Mouse (Mus musculus) heart, embryonic 12.5 days (tissue): ENCODE results near the gene Sp7. TPM values are rescaled to one million over a fixed set of nuclear protein-coding genes. Genes with fewer than 3 reads are reported as not detected.

Source experiments
- ATAC-seq: fragments of 200-750 bp; cut with Nextera tagmentation; 2 replicates; pipeline ENCODE4 v1.8.0; 2017; ENCODE audit warnings: moderate TSS enrichment, moderate library complexity; ENCODE audit not compliant: insufficient number of reproducible peaks, low FRiP score
- H3K27ac ChIP-seq: fragments of 300-500 bp; sonication (generic); 2 replicates; pipeline ENCODE4 v1.5.1; 2016; ENCODE audit warnings: mild to moderate bottlenecking, moderate library complexity; ENCODE audit not compliant: poor library complexity, severe bottlenecking
- H3K27me3 ChIP-seq: fragments of 300-500 bp; sonication (generic); replicated peaks from 2 replicates; pipeline ENCODE4 v1.6.1; 2016; ENCODE audit warnings: mild to moderate bottlenecking, moderate library complexity
- H3K36me3 ChIP-seq: fragments of 300-500 bp; sonication (generic); 2 replicates; pipeline ENCODE4 v1.6.1; 2016; ENCODE audit warnings: mild to moderate bottlenecking, moderate library complexity
- H3K4me1 ChIP-seq: fragments of 300-500 bp; sonication (generic); replicated peaks from 2 replicates; pipeline ENCODE4 v1.6.1; 2016; ENCODE audit warnings: mild to moderate bottlenecking
- H3K4me2 ChIP-seq: fragments of 300-500 bp; sonication (generic); 2 replicates; pipeline ENCODE4 v1.6.1; 2016; ENCODE audit warnings: mild to moderate bottlenecking, moderate library complexity
- H3K4me3 ChIP-seq: fragments of 300-500 bp; sonication (generic); 2 replicates; pipeline ENCODE4 v1.5.1; 2016; ENCODE audit warnings: mild to moderate bottlenecking
- H3K9ac ChIP-seq: fragments of 300-500 bp; sonication (generic); 2 replicates; pipeline ENCODE4 v1.6.1; 2016; ENCODE audit warnings: mild to moderate bottlenecking, moderate library complexity
- H3K9me3 ChIP-seq: fragments of 300-500 bp; sonication (generic); replicated peaks from 2 replicates; pipeline ENCODE4 v1.6.1; 2016; ENCODE audit warnings: mild to moderate bottlenecking, moderate library complexity
- WGBS: fragments of 180-500 bp; shearing (Covaris S2); methylation state at CpG from one replicate; pipeline ENCODE4 v1.1.7; 2016; 5-methylcytosine and 5-hydroxymethylcytosine counted together
- polyA plus RNA-seq: library from polyadenylated mRNA; unstranded; fragments of >200 nt; fragmentation: Nextera tagmentation; extraction: Ambion mirVana; gene quantifications from 2 replicates; pipeline ENCODE4 v1.2.1, GENCODE M21; 2016

Gene Sp7
- polyA plus RNA-seq: 0.34 and 0.58 TPM in 2 replicates

DNA sequence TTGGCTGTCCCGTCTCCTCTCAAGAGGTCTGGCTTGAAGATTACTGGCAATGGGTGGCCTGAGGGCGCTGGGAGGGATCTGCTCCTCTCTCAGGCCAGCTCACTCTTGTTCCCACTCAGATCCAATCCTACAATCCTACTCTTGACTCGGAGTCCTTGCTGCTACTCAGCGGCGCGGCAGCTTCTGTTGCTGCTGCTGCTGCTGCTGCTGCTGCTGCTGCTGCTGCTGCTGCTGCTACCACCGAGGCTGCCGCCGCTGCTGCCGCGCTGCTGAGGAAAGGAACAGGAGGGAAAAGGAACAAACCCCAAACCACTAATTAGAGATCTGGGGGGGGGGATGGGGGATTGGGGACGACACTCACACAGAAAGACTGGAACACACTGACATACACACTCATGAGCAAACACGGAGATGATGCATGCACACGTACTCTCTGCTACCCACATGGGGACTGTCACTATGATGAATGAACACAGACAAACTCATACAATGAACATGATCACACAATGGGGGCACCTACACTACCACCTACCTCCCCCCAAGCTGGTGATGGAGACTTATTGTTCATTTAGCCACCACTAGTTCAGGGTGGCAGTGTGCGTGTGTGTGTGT, at the start of gene Sp7:
Gene Sp7 (minus strand): TSS at position 450 of the 612 bp plus-strand sequence.
- H3K27ac ChIP-seq: no peak within 1 kb of the TSS

DNA sequence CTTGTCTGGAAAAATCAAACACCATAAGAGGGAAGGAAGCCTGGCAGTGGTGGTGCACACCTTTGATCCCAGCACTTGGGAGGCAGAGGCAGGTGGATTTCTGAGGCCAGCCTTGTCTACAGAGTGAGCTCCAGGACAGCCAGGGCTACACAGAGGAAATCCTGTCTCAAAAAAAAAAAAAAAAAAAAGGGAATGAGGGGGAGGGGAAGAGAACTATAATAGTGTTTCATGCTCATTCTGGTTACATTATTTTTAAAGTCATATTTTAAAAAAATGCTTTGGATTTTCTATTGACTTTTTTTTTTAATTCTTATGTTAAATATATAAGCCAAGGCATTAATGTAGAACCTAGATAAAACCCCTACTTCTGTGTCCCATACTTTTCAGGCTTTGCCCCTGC, 46.7 kb upstream of the Sp7 start:
- H3K4me1 ChIP-seq: peaks cover 24% of the 10 kb centered on the region
- H3K9me3 ChIP-seq: no peaks in the 10 kb centered on the region; the same call in 1 of the 2 replicates
- no peak overlapping the region for H3K9ac ChIP-seq
- peaks cover 58% of the 10 kb centered on the region for H3K36me3 ChIP-seq
- no peak overlapping the region for H3K27ac ChIP-seq
- no peaks in the 10 kb centered on the region for H3K27me3 ChIP-seq
- H3K4me2 ChIP-seq: no peak overlapping the region
- H3K4me3 ChIP-seq: no peak overlapping the region
- ATAC-seq: no peak

More for the DNA sequence above, at the start of gene Sp7:
- peak within 1 kb of the TSS; percentile 44 for H3K9ac ChIP-seq
- H3K27me3 ChIP-seq: peaks cover 64% of the 10 kb centered on the region
- H3K9me3 ChIP-seq: no peaks in the 10 kb centered on the region
- peak within 1 kb of the TSS; percentile 33 for H3K4me3 ChIP-seq
- no peak for ATAC-seq
- 9% methylated on average over 15 of the region's 15 CpGs for WGBS
- peaks cover 36% of the 10 kb centered on the region for H3K4me1 ChIP-seq
- no peaks in the 10 kb centered on the region for H3K36me3 ChIP-seq
- H3K4me2 ChIP-seq: peak within 1 kb of the TSS; percentile 69

DNA sequence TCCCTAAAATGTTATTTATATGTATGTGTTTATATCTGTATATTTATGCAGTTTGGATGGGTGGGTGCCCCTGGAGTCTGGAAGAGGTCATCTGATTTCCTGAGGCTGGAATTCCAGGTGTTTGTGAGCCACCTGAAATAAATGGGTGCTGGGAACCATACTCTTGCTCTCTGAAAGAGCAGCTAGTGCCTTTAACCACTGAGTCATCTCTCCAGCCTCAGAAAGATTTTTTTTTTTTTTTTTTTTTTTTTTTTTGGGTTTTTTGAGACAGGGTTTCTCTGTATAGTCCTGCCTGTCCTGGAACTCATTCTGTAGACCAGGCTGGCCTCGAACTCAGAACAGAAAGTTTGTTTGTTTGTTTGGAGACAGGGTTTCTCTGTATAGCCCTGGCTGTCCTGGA, 44.1 kb upstream of the Sp7 start:
- Histone ChIP-seq H3K9me3 (no peaks in the 10 kb centered on the region; the same call in 1 of the 2 replicates), H3K4me3 (no peak overlapping the region), H3K4me1 (peaks cover 37% of the 10 kb centered on the region), H3K4me2 (peak overlapping the region; percentile 36; the same call in 1 of the 2 replicates), H3K36me3 (peaks cover 61% of the 10 kb centered on the region), H3K9ac (no peak overlapping the region), H3K27ac (no peak overlapping the region), H3K27me3 (no peaks in the 10 kb centered on the region)
- no peak for ATAC-seq
- 91% methylated on average over 1 of the region's 1 CpGs for WGBS

DNA sequence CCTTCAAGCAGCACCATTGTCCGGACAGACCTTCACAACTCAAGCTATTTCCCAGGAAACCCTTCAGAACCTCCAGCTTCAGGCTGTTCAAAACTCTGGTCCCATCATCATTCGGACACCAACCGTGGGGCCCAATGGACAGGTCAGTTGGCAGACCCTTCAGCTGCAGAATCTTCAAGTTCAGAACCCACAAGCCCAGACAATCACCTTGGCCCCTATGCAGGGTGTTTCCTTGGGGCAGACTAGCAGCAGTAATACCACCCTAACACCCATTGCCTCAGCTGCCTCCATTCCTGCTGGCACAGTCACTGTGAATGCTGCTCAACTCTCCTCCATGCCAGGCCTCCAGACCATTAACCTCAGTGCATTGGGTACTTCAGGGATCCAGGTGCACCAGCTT, 42.3 kb upstream of the Sp7 start:
- Histone ChIP-seq H3K9me3 (no peaks in the 10 kb centered on the region; the same call in 1 of the 2 replicates), H3K27me3 (no peaks in the 10 kb centered on the region), H3K36me3 (peaks cover 55% of the 10 kb centered on the region), H3K4me2 (peak overlapping the region; percentile 8; the same call in 1 of the 2 replicates), H3K4me3 (no peak overlapping the region), H3K9ac (0 out of 2 replicates have a peak overlapping the region, but pooled peaks have one; percentile 40), H3K4me1 (peaks cover 37% of the 10 kb centered on the region), H3K27ac (no peak overlapping the region)
- ATAC-seq: no peak
- WGBS: 90% methylated on average over 3 of the region's 3 CpGs

DNA sequence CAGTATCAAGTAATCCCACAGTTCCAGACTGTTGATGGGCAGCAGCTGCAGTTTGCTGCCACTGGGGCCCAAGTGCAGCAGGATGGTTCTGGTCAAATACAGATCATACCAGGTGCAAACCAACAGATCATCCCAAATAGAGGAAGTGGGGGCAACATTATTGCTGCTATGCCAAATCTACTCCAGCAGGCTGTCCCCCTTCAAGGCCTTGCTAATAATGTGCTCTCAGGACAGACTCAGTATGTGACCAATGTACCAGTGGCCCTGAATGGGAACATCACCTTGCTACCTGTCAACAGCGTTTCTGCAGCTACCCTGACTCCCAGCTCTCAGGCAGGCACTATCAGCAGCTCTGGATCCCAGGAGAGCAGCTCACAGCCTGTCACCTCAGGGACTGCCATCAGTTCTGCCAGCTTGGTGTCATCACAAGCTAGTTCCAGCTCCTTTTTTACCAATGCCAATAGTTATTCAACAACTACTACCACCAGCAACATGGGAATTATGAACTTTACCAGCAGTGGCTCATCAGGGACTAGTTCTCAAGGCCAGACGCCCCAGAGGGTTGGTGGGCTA, 41.7 kb upstream of the Sp7 start:
- H3K4me2 ChIP-seq: peak overlapping the region; percentile 8; the same call in 1 of the 2 replicates

DNA sequence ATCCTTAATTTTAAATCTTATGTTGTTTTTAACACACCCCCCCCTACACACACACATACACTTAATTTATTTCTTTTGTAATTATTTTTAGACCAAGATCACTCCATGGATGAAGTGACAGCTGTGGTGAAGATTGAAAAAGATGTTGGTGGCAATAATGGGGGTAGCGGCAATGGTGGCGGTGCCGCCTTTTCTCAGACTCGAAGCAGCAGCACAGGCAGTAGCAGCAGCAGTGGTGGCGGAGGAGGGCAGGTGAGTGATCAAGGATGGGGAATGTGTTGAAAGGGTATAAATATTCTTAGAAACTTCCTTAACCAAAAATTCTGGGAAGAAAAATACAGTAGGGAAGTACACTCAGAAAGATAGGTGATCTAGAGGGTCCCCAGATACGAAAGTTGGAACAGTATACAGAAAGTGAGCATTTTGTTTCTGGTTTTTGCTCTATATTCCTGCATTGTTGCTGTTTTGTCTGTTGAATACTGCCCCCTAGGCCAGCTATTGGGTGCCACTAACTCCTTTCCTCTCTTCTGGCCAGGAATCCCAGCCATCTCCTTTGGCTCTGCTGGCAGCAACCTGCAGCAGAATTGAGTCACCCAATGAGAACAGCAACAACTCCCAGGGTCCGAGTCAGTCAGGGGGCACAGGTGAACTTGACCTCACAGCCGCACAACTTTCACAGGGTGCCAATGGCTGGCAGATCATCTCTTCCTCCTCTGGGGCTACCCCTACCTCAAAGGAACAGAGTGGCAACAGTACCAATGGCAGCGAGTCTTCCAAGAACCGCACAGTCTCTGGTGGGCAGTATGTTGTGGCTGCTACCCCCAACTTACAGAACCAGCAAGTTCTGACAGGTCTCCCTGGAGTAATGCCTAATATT, 40.9 kb upstream of the Sp7 start:
- WGBS: 94% methylated on average over 10 of the region's 10 CpGs
- Histone ChIP-seq H3K4me2 (no peak overlapping the region), H3K27me3 (no peaks in the 10 kb centered on the region), H3K9ac (0 out of 2 replicates have a peak overlapping the region, but pooled peaks have one; percentile 28), H3K27ac (no peak overlapping the region), H3K4me3 (no peak overlapping the region; the same call in 1 of the 2 replicates), H3K4me1 (peaks cover 37% of the 10 kb centered on the region), H3K36me3 (peaks cover 46% of the 10 kb centered on the region), H3K9me3 (no peaks in the 10 kb centered on the region; the same call in 1 of the 2 replicates)
- ATAC-seq: no peak

More for the DNA sequence above, 41.7 kb upstream of the Sp7 start:
- H3K4me3 ChIP-seq: no peak overlapping the region
- peaks cover 37% of the 10 kb centered on the region for H3K4me1 ChIP-seq
- H3K36me3 ChIP-seq: peaks cover 53% of the 10 kb centered on the region
- H3K9me3 ChIP-seq: no peaks in the 10 kb centered on the region; the same call in 1 of the 2 replicates
- 64% methylated on average over 2 of the region's 2 CpGs for WGBS
- H3K27me3 ChIP-seq: no peaks in the 10 kb centered on the region
- no peak for ATAC-seq
- no peak overlapping the region for H3K27ac ChIP-seq
- H3K9ac ChIP-seq: 0 out of 2 replicates have a peak overlapping the region, but pooled peaks have one; percentile 40

DNA sequence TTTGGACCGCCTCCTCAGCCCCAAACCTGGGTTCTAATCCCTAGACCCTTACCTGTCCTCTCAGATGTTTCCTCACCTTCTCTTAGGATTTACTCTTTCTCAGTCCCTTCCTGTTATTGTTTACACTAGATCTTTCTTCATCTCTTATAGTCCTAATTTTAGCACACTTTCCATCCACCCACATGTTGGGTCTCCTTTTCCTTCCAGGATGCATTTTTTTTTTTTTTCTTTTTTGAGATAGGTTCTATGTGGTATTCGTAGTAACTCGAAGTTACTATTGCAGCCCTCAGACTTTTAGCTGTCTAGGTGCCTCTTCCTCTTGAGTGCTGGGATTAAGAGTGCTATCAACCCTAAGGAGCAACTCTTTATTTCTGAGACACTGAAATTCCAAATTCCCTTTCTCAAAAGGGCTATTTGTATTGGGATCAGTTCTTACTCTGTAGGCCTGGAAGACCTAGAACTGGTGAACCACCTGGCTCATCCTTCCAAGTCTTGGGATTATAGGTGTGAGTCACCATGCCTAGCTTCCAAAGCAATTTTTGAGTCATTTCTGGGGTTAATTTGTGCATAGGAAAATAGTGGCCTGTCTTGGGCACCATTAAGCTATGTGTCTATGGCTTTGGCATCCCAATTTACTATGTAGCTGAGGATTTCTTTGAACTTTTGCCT, 40.1 kb upstream of the Sp7 start:
- peak overlapping the region; percentile 87 for H3K4me3 ChIP-seq
- H3K9me3 ChIP-seq: no peaks in the 10 kb centered on the region; the same call in 1 of the 2 replicates
- ATAC-seq: no peak
- H3K27ac ChIP-seq: peak overlapping the region; percentile 99
- peak overlapping the region; percentile 95 for H3K9ac ChIP-seq
- peaks cover 38% of the 10 kb centered on the region for H3K36me3 ChIP-seq
- H3K27me3 ChIP-seq: no peaks in the 10 kb centered on the region
- peak overlapping the region; percentile 60 for H3K4me2 ChIP-seq
- H3K4me1 ChIP-seq: peaks cover 37% of the 10 kb centered on the region
- WGBS: 12% methylated on average over 3 of the region's 3 CpGs

DNA sequence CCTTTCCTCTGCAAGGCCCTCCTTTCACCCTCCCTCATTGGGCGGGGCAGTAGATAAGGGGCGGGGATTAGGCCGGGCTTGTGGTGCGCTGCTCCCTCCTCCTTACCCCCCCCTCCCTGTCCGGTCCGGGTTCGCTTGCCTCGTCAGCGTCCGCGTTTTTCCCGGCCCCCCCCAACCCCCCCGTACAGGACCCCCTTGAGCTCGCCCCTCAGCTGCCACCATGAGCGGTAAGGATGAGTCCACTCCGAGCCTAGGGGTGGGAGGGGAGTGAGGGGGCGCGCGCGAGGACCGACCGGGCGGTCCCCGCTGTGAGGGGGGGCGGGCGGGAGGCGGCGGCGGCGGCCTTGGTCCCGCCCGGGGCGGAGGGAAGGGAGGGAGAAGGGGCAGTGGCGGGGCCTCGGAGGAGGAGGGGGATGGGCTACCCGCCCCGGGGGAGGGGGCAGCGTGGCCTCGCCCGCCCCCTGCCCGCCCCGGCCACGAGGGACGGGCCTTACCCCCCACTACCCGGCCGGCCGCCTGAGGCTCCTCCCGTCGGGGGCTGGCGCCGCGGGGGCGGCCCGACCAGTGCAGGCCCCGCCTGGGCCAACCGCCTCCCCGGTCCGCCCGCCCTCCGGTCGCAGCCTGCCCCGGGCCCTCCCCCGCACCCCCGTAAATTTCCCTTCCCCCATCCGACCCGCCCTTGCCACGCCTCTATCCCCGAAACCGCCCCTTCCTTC, 39.4 kb upstream of the Sp7 start:
- Histone ChIP-seq H3K9me3 (no peaks in the 10 kb centered on the region; the same call in 1 of the 2 replicates), H3K27ac (peak overlapping the region; percentile 99), H3K4me1 (peaks cover 38% of the 10 kb centered on the region), H3K27me3 (no peaks in the 10 kb centered on the region), H3K4me3 (peak overlapping the region; percentile 87), H3K36me3 (peaks cover 32% of the 10 kb centered on the region), H3K4me2 (peak overlapping the region; percentile 60), H3K9ac (peak overlapping the region; percentile 95)
- under 1% methylated on average over 39 of the region's 69 CpGs for WGBS
- ATAC-seq: peak; percentile 94

DNA sequence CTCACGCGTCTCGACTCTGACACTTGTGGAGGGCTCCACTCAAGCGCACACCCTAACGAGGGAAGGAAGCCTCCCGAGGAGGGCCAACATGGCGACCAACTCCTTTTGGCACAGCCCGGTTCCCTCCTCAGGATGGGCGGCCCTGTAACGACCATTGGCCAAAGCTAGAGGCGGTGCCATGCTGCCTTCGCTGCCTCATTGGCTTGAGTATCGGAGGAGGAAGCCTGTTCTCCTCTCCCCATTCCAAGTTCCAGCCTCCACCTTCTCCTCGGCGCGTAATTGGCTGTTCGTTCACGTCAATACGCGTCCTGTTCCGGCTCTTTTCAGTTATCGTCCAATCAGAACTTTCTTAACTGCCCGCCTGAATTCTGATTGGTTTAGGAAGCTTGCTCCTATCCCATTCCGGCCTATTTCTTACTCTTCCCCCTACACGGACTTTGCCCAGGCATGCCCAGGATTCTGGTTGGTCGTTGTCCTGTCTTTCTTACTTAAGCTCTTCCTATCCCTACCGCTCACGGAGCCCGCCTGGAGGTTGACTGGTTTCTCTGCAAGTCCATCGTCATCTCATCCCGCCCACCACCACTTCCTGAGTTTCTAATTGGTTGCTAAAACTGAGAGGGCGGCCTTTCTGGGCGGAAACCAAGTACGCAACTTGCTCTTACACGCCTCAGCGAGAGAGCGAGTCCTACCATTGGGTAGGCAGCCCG, 38.7 kb upstream of the Sp7 start, which contains the start of gene Sp1:
Gene Sp1 (plus strand): TSS at position 655 of the 707 bp plus-strand sequence.
- peak within 1 kb of the TSS; percentile 100 for H3K27ac ChIP-seq
- H3K9me3 ChIP-seq: no peaks in the 10 kb centered on the region; the same call in 1 of the 2 replicates
- WGBS: under 1% methylated on average over 38 of the region's 38 CpGs
- H3K4me3 ChIP-seq: peak within 1 kb of the TSS; percentile 87
- peak within 1 kb of the TSS; percentile 71 for H3K4me2 ChIP-seq
- H3K36me3 ChIP-seq: peaks cover 31% of the 10 kb centered on the region
- H3K9ac ChIP-seq: peak within 1 kb of the TSS; percentile 95
- H3K27me3 ChIP-seq: no peaks in the 10 kb centered on the region
- peaks cover 39% of the 10 kb centered on the region for H3K4me1 ChIP-seq
- peak; percentile 95 for ATAC-seq
